Mouse (Mus musculus) midbrain, embryonic 11.5 days (tissue): ENCODE results near the gene Tmem200a. TPM values are rescaled to one million over a fixed set of nuclear protein-coding genes. Genes with fewer than 3 reads are reported as not detected.

ENCODE experiments used
- ATAC-seq: fragments of 200-750 bp; cut with Nextera tagmentation; 2 replicates; pipeline ENCODE4 v1.8.0; 2017; ENCODE audit warnings: moderate TSS enrichment, moderate library complexity; ENCODE audit not compliant: low FRiP score
- DNase-seq: peaks from one replicate; pipeline ENCODE4 v3.0.0; 2015; ENCODE audit warnings: low spot score; ENCODE audit errors: missing footprints
- H3K27ac ChIP-seq: fragments of 300-500 bp; sonication (generic); 2 replicates; pipeline ENCODE4 v1.5.1; 2014; ENCODE audit warnings: low read depth, low read length
- H3K27me3 ChIP-seq: fragments of 300-500 bp; sonication (generic); 2 replicates; pipeline ENCODE4 v1.6.1; 2014; ENCODE audit warnings: mild to moderate bottlenecking, low read length, moderate library complexity, mixed read lengths; ENCODE audit not compliant: control insufficient read depth, insufficient read depth
- H3K36me3 ChIP-seq: fragments of 300-500 bp; sonication (generic); 2 replicates; pipeline ENCODE4 v1.6.1; 2014; ENCODE audit warnings: mild to moderate bottlenecking, low read length, moderate library complexity, mixed read lengths; ENCODE audit not compliant: control insufficient read depth, insufficient read depth
- H3K4me1 ChIP-seq: fragments of 300-500 bp; sonication (generic); 2 replicates; pipeline ENCODE4 v1.6.1; 2014; ENCODE audit warnings: low read length; ENCODE audit not compliant: control insufficient read depth, insufficient read depth
- H3K4me2 ChIP-seq: fragments of 300-500 bp; sonication (generic); 2 replicates; pipeline ENCODE4 v1.6.1; 2014; ENCODE audit warnings: mild to moderate bottlenecking, moderate library complexity
- H3K4me3 ChIP-seq: fragments of 300-500 bp; sonication (generic); 2 replicates; pipeline ENCODE4 v1.5.1; 2014; ENCODE audit warnings: low read depth, low read length
- H3K9ac ChIP-seq: fragments of 300-500 bp; sonication (generic); 2 replicates; pipeline ENCODE4 v1.6.1; 2014; ENCODE audit warnings: low read length
- H3K9me3 ChIP-seq: fragments of 300-500 bp; sonication (generic); 2 replicates; pipeline ENCODE4 v1.6.1; 2016; ENCODE audit warnings: low read length; ENCODE audit not compliant: control insufficient read depth
- WGBS: fragments of 180-500 bp; shearing (Covaris S2); extraction: QIAGEN DNeasy Blood & Tissue Kit; methylation state at CpG from one replicate; pipeline ENCODE4 v1.1.7; 2014; 5-methylcytosine and 5-hydroxymethylcytosine counted together
- polyA plus RNA-seq: library from polyadenylated mRNA; unstranded; fragments of >200 nt; fragmentation: Nextera tagmentation; extraction: Ambion mirVana; gene quantifications from 2 replicates; pipeline ENCODE4 v1.2.1, GENCODE M21; 2014

Tmem200a gene
- polyA plus RNA-seq, 1 experiment from 2014 or later = 11.4 TPM

DNA sequence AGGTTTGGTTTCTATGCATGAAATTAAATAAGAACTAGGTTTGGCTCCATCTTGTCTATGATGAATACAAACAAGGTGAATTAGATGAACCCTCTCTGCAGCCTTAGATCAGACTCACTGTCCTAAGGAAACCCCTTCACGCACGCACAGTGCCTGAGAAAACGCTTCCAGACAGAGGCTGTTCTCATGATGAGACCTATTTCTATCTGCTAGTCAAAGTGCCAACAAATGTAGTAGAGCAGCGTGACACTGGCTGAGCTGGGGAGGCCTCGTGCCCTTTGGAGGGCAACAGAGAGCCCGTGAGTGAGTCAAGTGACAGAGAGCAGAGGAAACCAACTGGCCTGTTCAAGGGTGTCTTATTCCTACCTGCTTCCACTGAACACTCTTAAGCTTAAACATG, 73.4 kb downstream of the Tmem200a start:
- H3K9ac ChIP-seq = no peak overlapping the region
- DNase-seq (no peak), ATAC-seq (no peak)
- 86% methylated on average over 6 of the region's 6 CpGs for WGBS
- no peak overlapping the region for H3K4me2 ChIP-seq
- no peak overlapping the region for H3K4me3 ChIP-seq
- no peaks in the 10 kb centered on the region for H3K36me3 ChIP-seq
- H3K27me3 ChIP-seq = no peaks in the 10 kb centered on the region
- H3K27ac ChIP-seq = no peak overlapping the region
- H3K4me1 ChIP-seq = no peaks in the 10 kb centered on the region
- no peaks in the 10 kb centered on the region for H3K9me3 ChIP-seq

DNA sequence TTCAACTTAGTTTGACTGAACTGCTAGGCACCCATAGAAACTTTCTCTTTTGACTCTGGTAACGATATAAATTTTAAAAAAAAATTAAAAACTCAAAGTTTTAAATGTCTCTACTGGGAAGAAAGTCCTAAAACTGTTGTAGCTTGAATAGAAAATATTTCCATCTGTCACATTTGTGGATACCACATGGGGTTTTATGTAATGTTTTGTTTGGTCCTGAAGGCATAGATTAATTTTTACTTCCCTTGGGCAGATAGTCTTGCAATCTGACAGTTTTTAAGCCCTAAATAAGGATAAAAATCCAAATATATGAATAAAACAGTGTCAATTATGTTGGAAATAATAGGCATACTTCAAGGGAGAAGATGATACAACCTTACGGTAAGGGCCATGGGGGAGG, 78.0 kb downstream of the Tmem200a start:
- ATAC-seq (no peak), DNase-seq (no peak)
- Histone ChIP-seq H3K36me3 (no peaks in the 10 kb centered on the region), H3K4me2 (no peak overlapping the region), H3K4me3 (no peak overlapping the region), H3K27ac (no peak overlapping the region), H3K9ac (no peak overlapping the region), H3K4me1 (no peaks in the 10 kb centered on the region), H3K27me3 (no peaks in the 10 kb centered on the region), H3K9me3 (no peaks in the 10 kb centered on the region)
- 93% methylated on average over 2 of the region's 2 CpGs for WGBS

DNA sequence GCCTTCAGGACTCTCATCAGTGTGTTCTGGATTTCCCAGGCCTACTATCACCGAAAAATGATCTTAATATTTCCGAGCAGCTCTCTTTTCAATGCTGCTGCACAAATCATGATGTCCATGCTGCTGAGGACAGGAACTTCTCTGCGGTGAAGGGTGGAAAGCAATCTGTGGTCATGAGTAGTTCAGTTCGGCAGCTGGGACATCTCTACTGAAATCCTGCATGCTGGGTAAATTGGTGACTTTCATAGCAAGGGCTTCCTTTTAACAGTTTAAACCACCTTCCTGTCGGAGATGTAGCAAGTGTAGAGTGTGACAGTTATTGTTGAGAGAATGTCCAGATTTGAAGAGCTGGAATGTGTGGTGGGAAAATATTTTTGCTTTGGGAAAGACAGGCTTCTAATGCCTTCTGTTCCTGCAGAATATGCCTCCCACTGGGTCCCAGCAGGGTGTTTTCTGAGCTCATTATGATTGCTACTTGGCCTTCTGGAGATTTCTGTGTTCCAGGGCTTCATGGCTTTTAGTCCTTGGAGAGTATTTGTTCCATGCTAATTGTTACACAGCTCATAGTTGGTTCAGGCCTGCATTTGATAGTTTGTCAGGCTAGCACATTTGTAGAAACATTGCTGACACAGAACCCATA, 79.4 kb downstream of the Tmem200a start:
- no peak for ATAC-seq
- DNase-seq = no peak
- H3K9me3 ChIP-seq = no peaks in the 10 kb centered on the region
- H3K4me3 ChIP-seq = no peak overlapping the region
- no peaks in the 10 kb centered on the region for H3K27me3 ChIP-seq
- H3K27ac ChIP-seq = no peak overlapping the region
- WGBS = 78% methylated on average over 5 of the region's 5 CpGs
- no peak overlapping the region for H3K4me2 ChIP-seq
- H3K36me3 ChIP-seq = no peaks in the 10 kb centered on the region
- no peak overlapping the region for H3K9ac ChIP-seq
- no peaks in the 10 kb centered on the region for H3K4me1 ChIP-seq

DNA sequence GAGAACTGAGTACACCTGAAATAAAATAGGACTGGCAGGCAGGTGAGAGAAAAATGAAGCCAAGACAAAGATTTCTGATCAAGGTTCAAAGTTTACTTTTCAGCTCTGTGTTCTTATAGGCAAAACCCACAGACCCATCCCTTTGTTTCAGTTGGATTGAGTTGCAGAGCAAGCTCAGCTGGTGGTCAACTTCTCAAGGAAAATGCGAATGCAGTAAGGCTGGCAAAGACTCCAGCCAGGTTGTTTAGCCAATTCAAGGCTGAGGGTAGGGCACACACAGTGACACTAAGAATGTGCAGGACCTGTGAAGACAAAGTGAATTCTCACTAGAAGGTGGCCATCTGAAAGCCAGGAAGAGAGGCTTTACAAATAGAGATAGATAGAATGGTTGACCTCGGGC, 94.8 kb downstream of the Tmem200a start:
- Histone ChIP-seq H3K4me3 (no peak overlapping the region), H3K27ac (no peak overlapping the region), H3K36me3 (no peaks in the 10 kb centered on the region), H3K9me3 (no peaks in the 10 kb centered on the region), H3K9ac (no peak overlapping the region), H3K4me1 (no peaks in the 10 kb centered on the region), H3K27me3 (no peaks in the 10 kb centered on the region), H3K4me2 (no peak overlapping the region)
- WGBS = 70% methylated on average over 2 of the region's 2 CpGs
- DNase-seq (no peak), ATAC-seq (no peak)

DNA sequence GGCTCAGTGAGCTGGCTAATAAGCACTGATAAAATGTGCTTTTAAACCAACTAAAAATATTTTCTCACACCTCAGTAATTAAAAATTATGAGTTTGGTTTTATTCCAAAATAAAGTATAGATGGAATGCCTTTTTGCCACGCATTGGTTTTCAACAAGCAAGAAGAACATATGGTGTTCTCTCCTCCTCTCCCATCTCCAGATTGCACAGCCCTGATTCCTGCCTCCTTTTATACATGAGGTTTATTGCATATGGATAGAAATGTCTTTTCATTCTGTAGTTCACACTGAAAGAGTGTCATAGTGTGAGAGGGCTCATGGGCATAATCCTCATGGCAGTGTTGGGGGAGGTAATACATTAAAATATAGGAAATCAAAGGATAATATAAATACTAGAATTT, 96.2 kb downstream of the Tmem200a start:
- Histone ChIP-seq H3K9me3 (no peaks in the 10 kb centered on the region), H3K4me1 (no peaks in the 10 kb centered on the region), H3K27ac (no peak overlapping the region), H3K4me3 (no peak overlapping the region), H3K9ac (no peak overlapping the region), H3K4me2 (no peak overlapping the region), H3K27me3 (no peaks in the 10 kb centered on the region), H3K36me3 (no peaks in the 10 kb centered on the region)
- DNase-seq (no peak), ATAC-seq (no peak)
- WGBS = 89% methylated on average over 1 of the region's 1 CpGs

DNA sequence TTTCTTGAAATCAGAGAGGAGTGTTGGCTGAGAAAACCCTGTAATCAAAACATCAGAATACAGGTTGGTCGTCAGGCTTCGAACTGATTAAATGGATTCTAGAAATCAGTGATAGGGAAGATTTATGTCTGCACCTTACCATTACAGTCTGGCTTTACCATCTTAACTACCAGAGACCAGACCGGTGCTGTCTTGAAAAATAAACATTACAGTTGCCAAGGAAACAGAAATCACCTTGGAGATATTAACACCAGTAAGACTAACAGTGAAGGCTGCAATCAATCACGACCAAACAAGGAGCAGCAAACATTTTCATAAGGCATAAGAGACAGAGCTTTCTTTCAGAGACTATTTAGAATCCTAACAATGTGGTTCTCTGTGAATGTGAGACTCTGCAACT, 116.0 kb downstream of the Tmem200a start:
- Histone ChIP-seq H3K36me3 (no peaks in the 10 kb centered on the region), H3K4me1 (no peaks in the 10 kb centered on the region), H3K9me3 (no peaks in the 10 kb centered on the region), H3K4me3 (no peak overlapping the region), H3K9ac (no peak overlapping the region), H3K27me3 (no peaks in the 10 kb centered on the region), H3K4me2 (no peak overlapping the region), H3K27ac (no peak overlapping the region)
- ATAC-seq (no peak), DNase-seq (no peak)
- WGBS = 75% methylated on average over 4 of the region's 4 CpGs

DNA sequence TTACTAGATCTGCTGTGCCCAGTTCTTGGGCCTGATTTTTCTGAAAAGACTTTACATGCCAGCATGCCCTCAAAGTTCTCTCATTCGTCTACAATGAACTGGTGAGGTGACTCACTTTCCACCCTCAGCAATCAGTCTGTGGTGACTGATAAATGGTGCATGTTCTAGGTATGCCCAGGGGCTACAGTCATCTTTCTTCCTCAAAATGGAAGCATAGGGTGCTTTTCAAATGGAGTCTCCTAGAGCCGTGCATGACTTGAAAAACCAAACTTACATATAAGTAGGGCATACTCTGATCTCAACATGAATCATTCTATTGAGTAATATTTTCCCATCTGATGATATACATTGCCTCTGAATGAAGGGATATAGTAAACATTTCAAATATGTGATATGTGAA, 117.8 kb downstream of the Tmem200a start:
- no peak for DNase-seq
- no peak overlapping the region for H3K27ac ChIP-seq
- H3K9ac ChIP-seq = no peak overlapping the region
- H3K4me2 ChIP-seq = no peak overlapping the region
- no peak for ATAC-seq
- no peaks in the 10 kb centered on the region for H3K27me3 ChIP-seq
- no peaks in the 10 kb centered on the region for H3K9me3 ChIP-seq
- 82% methylated on average over 2 of the region's 2 CpGs for WGBS
- H3K36me3 ChIP-seq = no peaks in the 10 kb centered on the region
- H3K4me1 ChIP-seq = no peaks in the 10 kb centered on the region
- no peak overlapping the region for H3K4me3 ChIP-seq

DNA sequence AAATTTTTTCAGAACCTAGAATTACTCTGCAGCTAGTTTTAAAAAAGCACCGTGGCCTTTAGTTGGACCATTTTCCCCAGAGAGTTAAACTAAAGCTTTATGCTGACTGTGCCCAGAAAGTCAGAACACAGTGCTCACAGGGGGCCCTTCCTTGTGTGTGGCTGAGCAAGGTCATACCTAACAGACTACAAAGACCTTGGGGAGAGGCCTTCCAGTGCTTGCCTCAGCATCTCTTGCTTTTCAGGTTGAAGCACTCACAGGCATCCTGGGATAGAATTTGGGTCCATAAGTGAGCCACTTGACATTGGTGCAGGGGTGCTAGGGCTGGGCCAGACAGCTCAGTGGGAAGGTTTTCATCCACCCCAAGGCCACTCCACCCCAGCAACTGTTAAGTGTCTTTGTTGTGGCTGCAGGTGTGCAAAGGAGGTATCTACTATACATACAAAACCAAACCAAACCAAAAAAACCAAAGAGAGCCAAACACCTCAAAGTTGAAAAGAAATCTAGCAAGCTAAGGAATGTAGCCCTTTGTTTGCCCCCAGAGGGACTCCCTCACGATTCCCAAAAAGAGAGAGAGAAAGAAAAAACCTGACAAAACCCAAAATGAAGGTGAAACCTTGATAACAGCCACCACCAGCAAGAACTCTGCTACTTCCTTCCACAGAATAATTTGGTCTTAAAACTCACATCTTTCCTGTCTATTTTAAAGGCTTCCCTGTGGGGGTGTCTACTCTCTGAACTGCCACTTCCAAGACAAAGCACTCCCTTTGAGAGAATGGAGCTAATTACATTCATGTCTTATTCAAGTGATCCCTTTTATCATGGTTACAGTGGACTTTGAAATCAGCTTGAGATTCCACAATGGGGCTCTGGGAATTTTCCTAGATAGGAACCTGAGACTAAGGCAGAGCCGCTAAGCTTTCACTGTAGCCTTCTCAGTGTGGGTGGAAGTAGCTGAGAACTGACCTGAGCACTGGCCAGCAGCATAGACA, 119.8 kb downstream of the Tmem200a start:
- H3K9me3 ChIP-seq = no peaks in the 10 kb centered on the region
- H3K27me3 ChIP-seq = no peaks in the 10 kb centered on the region
- DNase-seq (no peak), ATAC-seq (no peak)
- no peak overlapping the region for H3K9ac ChIP-seq
- H3K4me2 ChIP-seq = no peak overlapping the region
- no peaks in the 10 kb centered on the region for H3K4me1 ChIP-seq
- WGBS = 45% methylated on average over 3 of the region's 3 CpGs
- H3K36me3 ChIP-seq = no peaks in the 10 kb centered on the region
- H3K4me3 ChIP-seq = no peak overlapping the region
- H3K27ac ChIP-seq = no peak overlapping the region

DNA sequence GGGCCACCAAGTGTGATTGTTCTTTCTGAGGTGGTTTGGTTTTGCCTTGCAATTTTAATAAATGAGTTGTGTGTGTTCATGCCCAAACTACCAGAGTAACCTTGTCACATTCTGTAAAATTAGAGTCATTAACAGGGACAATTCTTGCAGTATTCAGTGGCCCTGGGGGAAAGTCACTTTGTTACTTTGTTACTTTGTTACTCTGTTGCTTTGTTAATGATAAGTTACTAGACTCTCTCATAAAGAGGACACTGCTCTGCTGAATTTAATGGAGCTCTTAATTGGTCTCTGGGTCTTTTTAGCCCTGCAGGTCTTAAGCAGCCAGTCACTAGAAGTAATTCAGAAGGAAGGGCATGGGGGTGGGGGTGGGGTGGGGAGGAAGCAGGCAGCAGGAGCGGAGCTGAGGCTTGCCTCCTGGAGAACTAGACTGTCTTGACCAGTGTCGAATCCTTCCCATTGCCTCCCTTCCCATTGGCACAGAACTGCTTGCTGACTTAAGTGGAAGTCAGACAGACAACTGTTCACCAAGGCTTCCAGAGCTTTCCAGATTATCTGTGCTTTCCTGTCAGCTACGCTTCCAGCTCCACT, 124.1 kb downstream of the Tmem200a start:
- Histone ChIP-seq H3K9me3 (no peaks in the 10 kb centered on the region), H3K9ac (no peak overlapping the region), H3K4me3 (no peak overlapping the region), H3K4me2 (no peak overlapping the region), H3K36me3 (no peaks in the 10 kb centered on the region), H3K27ac (no peak overlapping the region), H3K27me3 (no peaks in the 10 kb centered on the region), H3K4me1 (no peaks in the 10 kb centered on the region)
- WGBS = 61% methylated on average over 3 of the region's 3 CpGs
- DNase-seq = no peak
- no peak for ATAC-seq
